Mouse (Mus musculus): Measurements from ENCODE around the gene Ptchd4. TPM values are rescaled to one million over a fixed set of nuclear protein-coding genes. Genes with fewer than 3 reads are reported as not detected.

The Ptchd4 gene
- total RNA-seq, 2 experiments from 2014 or later = 9.5 to 11.3 TPM

- DNase-seq (ENCODE audit: low spot score in 2 of 2) = peak; percentile 12 to 21
- intact Hi-C loops (cut with DNase I) = no loop called here
Measured at GRCm38 (mm10) chr17:42395299-42395698, 79.6 kb downstream of the Ptchd4 start.

DNA sequence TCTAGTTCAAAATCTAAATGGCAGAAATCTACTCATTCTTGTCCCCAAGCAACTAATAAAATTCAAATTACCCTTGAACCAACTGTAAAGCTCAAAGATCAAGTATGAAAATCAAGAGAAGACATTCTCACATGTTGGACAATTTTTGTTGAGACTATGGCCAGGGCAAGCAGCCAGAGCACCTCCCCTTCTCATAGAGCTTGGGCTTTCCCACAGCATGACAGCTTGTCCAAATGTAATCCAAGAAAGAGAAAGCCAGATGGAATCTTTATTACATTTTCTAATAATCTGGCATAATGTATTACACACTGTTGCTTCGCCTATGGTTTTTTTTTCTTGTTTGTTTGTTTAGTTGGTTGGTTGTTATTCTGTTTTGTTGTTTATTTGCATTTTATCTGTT, 102.7 kb downstream of the Ptchd4 start:
- intact Hi-C loops (cut with DNase I) = no loop called here
- DNase-seq (ENCODE audit: low spot score in 2 of 2) = no peak

DNA sequence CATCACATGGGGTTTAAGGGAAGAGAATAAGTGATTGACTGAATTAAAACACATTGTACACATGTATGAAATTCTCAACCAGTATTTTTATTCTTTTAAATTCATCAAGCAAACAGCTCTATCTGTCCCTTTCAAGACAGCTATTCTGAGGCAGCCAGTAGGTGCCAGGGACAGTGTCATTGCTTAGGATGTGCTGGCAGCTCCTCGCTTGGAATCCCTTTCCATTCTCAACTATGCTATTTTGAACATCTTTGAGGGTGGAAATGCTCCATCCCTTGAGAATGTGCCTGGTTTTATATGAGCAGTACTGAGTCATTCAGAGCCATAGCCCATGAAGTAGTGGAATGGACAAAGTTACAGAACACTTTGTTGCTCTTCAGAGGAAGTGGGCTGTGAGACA, 112.2 kb downstream of the Ptchd4 start:
- DNase-seq (ENCODE audit: low spot score in 2 of 2) = peak; percentile 46 to 54
- intact Hi-C loops (cut with DNase I) = no loop called here

- no peak for DNase-seq (ENCODE audit: low spot score in 2 of 2)
- intact Hi-C loops (cut with DNase I) = no loop called here
Measured at GRCm38 (mm10) chr17:42430380-42430779, 114.6 kb downstream of the Ptchd4 start.

- no peak for DNase-seq (ENCODE audit: low spot score in 2 of 2)
- intact Hi-C loops (cut with DNase I) = no loop called here
Measured at GRCm38 (mm10) chr17:42452235-42452634, 136.5 kb downstream of the Ptchd4 start.

- no peak for DNase-seq (ENCODE audit: low spot score in 2 of 2)
Measured at GRCm38 (mm10) chr17:42456441-42456840, 140.7 kb downstream of the Ptchd4 start.

DNA sequence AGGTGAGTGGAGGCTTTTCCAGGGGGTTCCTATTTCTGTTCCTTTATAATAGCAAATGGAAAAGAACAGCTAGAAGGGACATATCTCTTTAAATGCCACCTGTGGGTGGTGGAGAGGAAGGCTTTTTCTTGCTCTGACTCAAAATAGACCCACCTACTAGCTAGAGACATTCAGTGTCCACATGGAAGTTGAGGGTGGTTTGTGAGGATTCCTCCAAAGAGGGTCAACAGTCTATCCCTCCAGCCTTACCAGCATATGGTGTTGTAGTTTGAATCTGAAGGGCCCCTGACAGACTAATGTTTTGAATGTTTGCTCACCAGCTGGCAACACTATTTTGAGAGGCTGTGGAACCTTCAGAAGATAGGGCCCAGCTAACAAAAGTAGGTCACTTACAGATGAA, 147.0 kb downstream of the Ptchd4 start:
- intact Hi-C loops (cut with DNase I) = no loop called here
- peak; percentile 31 to 32 for DNase-seq (ENCODE audit: low spot score in 2 of 2)

More at GRCm38 (mm10) chr17:42456441-42456840, 140.7 kb downstream of the Ptchd4 start:
- intact Hi-C loops (cut with DNase I) = no loop called here

DNA sequence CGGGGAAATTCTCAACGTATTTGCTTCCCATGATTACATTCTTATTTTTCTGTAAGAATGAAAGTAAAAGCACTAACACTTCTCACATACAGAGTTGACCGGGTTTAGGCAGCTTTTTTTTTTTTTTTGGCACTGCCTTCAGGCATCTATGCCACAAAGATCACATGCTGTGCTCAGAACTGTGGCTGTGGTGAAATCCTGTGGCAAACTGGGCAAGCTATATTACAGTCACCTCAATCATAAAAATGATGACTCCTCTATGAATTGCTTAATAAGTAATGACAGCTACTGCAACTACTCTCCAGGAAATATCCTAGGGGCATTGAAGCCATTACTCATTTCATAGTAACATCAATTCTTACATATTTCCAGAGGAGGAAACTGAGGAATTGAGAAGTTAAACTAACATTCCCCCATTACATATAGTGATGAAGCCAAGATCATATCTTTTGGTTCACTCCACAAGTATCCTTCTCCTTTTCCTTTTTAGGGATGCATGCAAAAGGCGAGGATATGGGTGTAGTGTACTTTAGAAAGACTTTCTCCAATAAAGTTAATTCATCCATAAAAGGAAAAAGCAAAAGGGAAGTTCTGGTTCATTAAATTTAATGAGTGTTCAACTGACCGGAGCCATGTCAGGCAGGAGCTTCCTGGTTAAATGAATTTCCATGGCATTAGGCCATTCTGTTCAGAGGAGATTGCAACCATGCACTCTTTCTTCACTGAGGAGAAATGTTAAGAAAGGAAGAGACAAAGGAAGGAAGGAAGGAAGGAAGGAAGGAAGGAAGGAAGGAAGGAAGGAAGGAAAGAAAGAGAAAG, 164.6 kb downstream of the Ptchd4 start:
- intact Hi-C loops (cut with DNase I) = no loop called here
- DNase-seq (ENCODE audit: low spot score in 2 of 2) = no peak

GRCm38 (mm10) chr17:42509356-42510262, 193.9 kb downstream of the Ptchd4 start:
- intact Hi-C loops (cut with DNase I) = loop anchor here (5.0 kb wide), 1 partner anchor 192 kb away; the partner anchor contains the start of gene Ptchd4
- no peak for DNase-seq (ENCODE audit: low spot score in 2 of 2)

DNA sequence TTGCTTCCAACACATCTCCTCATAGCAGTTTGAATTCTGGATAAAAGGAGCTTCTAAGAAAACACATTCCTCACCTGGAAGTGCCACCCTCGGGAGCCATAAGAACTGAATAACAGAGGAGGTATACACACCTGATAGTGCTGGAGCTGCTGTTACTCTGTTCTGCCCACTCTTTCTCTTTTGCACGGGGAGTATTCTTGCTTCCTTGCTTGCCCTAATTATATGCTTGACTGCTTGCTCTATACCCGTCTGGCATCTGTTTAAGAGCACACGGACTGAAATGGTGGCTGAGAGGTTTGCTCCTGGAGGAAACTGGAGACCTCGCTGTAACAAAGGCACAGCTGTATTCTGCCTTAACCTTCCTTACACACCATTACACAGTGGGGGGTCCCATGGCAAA, 214.4 kb downstream of the Ptchd4 start:
- intact Hi-C loops (cut with DNase I) = no loop called here
- no peak for DNase-seq (ENCODE audit: low spot score in 2 of 2)

DNA sequence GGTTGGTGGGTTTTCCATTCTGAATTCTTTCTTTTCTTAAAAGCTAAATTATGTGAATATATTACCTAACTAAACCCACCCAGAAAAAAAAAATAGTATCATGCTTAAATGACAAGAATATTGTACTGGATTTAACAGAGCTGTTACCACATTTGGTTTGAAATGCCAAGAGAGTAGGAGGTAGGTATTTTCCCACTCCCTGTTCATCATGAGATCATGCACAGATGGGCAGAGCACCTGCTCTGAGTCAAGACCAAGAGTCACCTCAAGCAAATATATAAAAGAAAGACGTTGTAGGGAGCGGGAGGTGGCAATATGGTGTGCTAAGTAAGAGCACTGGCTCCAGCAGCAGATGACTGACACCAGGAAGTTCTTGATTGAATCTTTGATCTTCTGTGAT, 233.8 kb downstream of the Ptchd4 start:
- DNase-seq (ENCODE audit: low spot score in 2 of 2) = peak; percentile 21 to 33
- intact Hi-C loops (cut with DNase I) = no loop called here

Measured in left cerebral cortex, postnatal 36 days (tissue).